Mouse (Mus musculus): ENCODE measurements around the gene Gm17509. TPM values are rescaled to one million over a fixed set of nuclear protein-coding genes. Genes with fewer than 3 reads are reported as not detected.
A peak's percentile ranks its signal among the peaks of the same experiment; 100 is the strongest.

Gm17509 gene
- 0.10 and 0.13 TPM in 2 replicates for polyA plus RNA-seq (2015; fragmentation: Nextera tagmentation; extraction: Ambion mirVana)

- Histone ChIP-seq H3K36me3 (ENCODE audit: insufficient read depth, low read length) (no peaks in the 10 kb centered on the region), H3K27ac (peak within 1 kb of the TSS; percentile 63; the same call in 1 of the 2 replicates), H3K9me3 (replicated peaks; ENCODE audit: low read length) (no peaks in the 10 kb centered on the region), H3K9ac (ENCODE audit: low read depth, low read length) (peak within 1 kb of the TSS; percentile 59), H3K4me1 (replicated peaks; ENCODE audit: insufficient read depth, low read length) (no peaks in the 10 kb centered on the region; the same call in 1 of the 2 replicates), H3K4me2 (ENCODE audit: low read length) (peak within 1 kb of the TSS; percentile 98), H3K27me3 (ENCODE audit: insufficient read depth, low read length) (0 out of 2 replicates have a peak, but pooled peaks cover 6% of the 10 kb centered on the region), H3K4me3 (replicated peaks; ENCODE audit: low read depth, low read length) (peak within 1 kb of the TSS; percentile 63)
- WGBS, result under 1% methylated on average over 65 of the region's 67 CpGs
- ATAC-seq (replicated peaks; ENCODE audit: low FRiP score, low read depth) (peak; percentile 82), DNase-seq (ENCODE audit: low spot score) (peak; percentile 54)
- TF ChIP-seq CTCF (IDR thresholded peaks at IDR 0.05; ENCODE audit: low read depth), result no peak
Measured at GRCm38 (mm10) chr13:117220501-117221321, at the start of gene Gm17509. Gm17509 (minus strand) TSS chr13:117221075.

DNA sequence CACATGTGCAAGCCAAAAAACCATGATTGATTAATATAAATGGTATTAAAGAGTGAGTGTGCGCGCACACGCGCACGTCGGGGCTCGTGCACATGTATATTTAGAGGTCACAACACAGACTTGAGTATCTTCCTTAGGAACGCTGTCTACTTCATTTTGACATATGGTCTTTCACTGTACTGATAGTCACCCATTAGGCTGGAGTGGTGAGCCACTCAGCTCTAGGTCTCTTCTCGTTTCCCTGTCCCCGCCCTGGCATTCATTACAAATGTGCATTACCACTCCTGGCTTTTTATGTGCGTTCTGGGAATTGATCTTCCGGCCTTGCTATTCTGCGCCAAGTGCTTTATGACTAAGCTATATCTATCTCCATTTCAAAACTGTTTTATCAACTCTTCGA, 47.1 kb upstream of the Gm17509 start:
- no peak for DNase-seq (ENCODE audit: low spot score)
- TF ChIP-seq CTCF (IDR thresholded peaks at IDR 0.05; ENCODE audit: low read depth), result no peak
- no peak overlapping the region for H3K9ac ChIP-seq (ENCODE audit: low read depth, low read length)
- H3K27ac ChIP-seq, result no peak overlapping the region
- H3K27me3 ChIP-seq (ENCODE audit: insufficient read depth, low read length), result no peaks in the 10 kb centered on the region
- no peaks in the 10 kb centered on the region for H3K4me1 ChIP-seq (replicated peaks; ENCODE audit: insufficient read depth, low read length)
- H3K4me3 ChIP-seq (replicated peaks; ENCODE audit: low read depth, low read length), result no peak overlapping the region
- ATAC-seq (replicated peaks; ENCODE audit: low FRiP score, low read depth), result no peak
- H3K4me2 ChIP-seq (ENCODE audit: low read length), result no peak overlapping the region
- H3K9me3 ChIP-seq (replicated peaks; ENCODE audit: low read length), result no peaks in the 10 kb centered on the region
- WGBS, result 94% methylated on average over 14 of the region's 14 CpGs
- no peaks in the 10 kb centered on the region for H3K36me3 ChIP-seq (ENCODE audit: insufficient read depth, low read length)

DNA sequence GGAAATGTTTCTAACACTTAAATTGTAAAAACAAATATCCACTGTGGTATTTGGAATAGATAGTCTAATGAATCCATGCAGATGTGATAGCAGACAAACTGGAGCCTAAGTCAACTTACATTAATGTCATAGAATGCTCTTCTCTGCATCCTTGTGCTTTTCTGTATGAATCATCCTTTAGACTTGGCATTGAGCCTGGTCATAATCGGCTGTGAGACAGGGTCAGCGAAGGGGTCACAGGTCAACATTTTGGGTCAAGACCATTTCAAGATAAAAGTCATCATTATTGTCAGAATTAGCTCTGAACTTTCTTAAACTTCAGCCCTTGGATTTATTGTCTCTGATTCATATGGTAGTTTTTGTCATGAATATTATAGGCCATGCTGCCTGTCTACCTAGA, 45.3 kb upstream of the Gm17509 start:
- H3K27me3 ChIP-seq (ENCODE audit: insufficient read depth, low read length), result no peaks in the 10 kb centered on the region
- DNase-seq (ENCODE audit: low spot score), result no peak
- no peak overlapping the region for H3K9ac ChIP-seq (ENCODE audit: low read depth, low read length)
- WGBS, result 63% methylated on average over 2 of the region's 2 CpGs
- no peak overlapping the region for H3K27ac ChIP-seq
- TF ChIP-seq CTCF (IDR thresholded peaks at IDR 0.05; ENCODE audit: low read depth), result no peak
- H3K36me3 ChIP-seq (ENCODE audit: insufficient read depth, low read length), result no peaks in the 10 kb centered on the region
- no peaks in the 10 kb centered on the region for H3K4me1 ChIP-seq (replicated peaks; ENCODE audit: insufficient read depth, low read length)
- H3K4me2 ChIP-seq (ENCODE audit: low read length), result no peak overlapping the region
- ATAC-seq (replicated peaks; ENCODE audit: low FRiP score, low read depth), result no peak
- H3K4me3 ChIP-seq (replicated peaks; ENCODE audit: low read depth, low read length), result no peak overlapping the region
- H3K9me3 ChIP-seq (replicated peaks; ENCODE audit: low read length), result no peaks in the 10 kb centered on the region

- Histone ChIP-seq H3K4me2 (ENCODE audit: low read length) (no peak overlapping the region), H3K9ac (ENCODE audit: low read depth, low read length) (no peak overlapping the region), H3K27me3 (ENCODE audit: insufficient read depth, low read length) (no peaks in the 10 kb centered on the region), H3K36me3 (ENCODE audit: insufficient read depth, low read length) (no peaks in the 10 kb centered on the region), H3K27ac (no peak overlapping the region), H3K4me1 (replicated peaks; ENCODE audit: insufficient read depth, low read length) (no peaks in the 10 kb centered on the region), H3K9me3 (replicated peaks; ENCODE audit: low read length) (no peaks in the 10 kb centered on the region), H3K4me3 (replicated peaks; ENCODE audit: low read depth, low read length) (no peak overlapping the region)
- ATAC-seq (replicated peaks; ENCODE audit: low FRiP score, low read depth) (no peak), DNase-seq (ENCODE audit: low spot score) (no peak)
- WGBS, result 87% methylated on average over 4 of the region's 4 CpGs
- TF ChIP-seq CTCF (IDR thresholded peaks at IDR 0.05; ENCODE audit: low read depth), result no peak
Measured at GRCm38 (mm10) chr13:117260704-117261103, 39.8 kb upstream of the Gm17509 start.

DNA sequence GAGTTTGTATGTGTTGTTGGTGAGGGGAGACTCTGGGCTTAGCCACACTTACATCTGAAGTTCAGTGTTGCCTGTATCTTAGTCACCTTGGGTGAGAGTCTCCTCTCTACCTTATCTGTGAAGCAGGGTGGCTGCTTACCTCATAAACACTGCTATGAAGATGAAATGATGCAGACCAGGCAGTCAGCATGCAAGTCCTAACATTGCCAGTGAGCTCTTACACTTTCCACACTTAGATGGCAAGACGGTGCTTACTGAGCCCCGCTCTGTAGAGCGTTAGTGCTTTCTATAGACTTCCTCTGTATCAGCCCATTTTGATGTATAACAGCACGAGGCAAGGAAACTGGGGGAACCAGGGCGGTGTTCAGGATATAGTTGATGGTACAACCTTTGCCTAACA, 21.7 kb upstream of the Gm17509 start:
- Histone ChIP-seq H3K4me3 (replicated peaks; ENCODE audit: low read depth, low read length) (no peak overlapping the region), H3K4me1 (replicated peaks; ENCODE audit: insufficient read depth, low read length) (no peaks in the 10 kb centered on the region), H3K27ac (no peak overlapping the region), H3K27me3 (ENCODE audit: insufficient read depth, low read length) (no peaks in the 10 kb centered on the region), H3K9ac (ENCODE audit: low read depth, low read length) (no peak overlapping the region), H3K4me2 (ENCODE audit: low read length) (no peak overlapping the region), H3K9me3 (replicated peaks; ENCODE audit: low read length) (no peaks in the 10 kb centered on the region), H3K36me3 (ENCODE audit: insufficient read depth, low read length) (no peaks in the 10 kb centered on the region)
- no peak for TF ChIP-seq CTCF (IDR thresholded peaks at IDR 0.05; ENCODE audit: low read depth)
- WGBS, result 85% methylated on average over 5 of the region's 5 CpGs
- ATAC-seq (replicated peaks; ENCODE audit: low FRiP score, low read depth), result no peak
- DNase-seq (ENCODE audit: low spot score), result no peak

DNA sequence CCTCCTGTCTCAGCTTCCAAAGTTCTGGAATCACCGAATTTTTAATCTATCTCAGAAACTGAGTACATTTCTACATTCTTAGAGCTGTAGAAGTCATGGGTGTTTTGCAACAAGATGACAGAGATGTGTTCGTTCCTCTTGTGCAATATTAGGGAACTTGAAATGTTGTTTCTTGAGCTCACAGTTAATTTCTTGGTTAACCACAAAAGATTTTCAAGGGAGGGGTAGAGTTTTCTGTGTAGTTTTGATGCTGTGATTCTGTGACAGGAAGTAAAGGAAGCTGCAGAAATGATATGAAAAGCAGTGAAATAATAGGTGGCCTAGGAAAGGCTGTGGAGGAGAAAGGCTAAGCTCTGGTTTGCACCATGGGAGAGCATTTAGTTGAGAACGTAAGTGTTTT, 21.2 kb upstream of the Gm17509 start:
- Histone ChIP-seq H3K27me3 (ENCODE audit: insufficient read depth, low read length) (no peaks in the 10 kb centered on the region), H3K27ac (no peak overlapping the region), H3K36me3 (ENCODE audit: insufficient read depth, low read length) (no peaks in the 10 kb centered on the region), H3K9ac (ENCODE audit: low read depth, low read length) (no peak overlapping the region), H3K4me2 (ENCODE audit: low read length) (no peak overlapping the region), H3K4me1 (replicated peaks; ENCODE audit: insufficient read depth, low read length) (no peaks in the 10 kb centered on the region), H3K4me3 (replicated peaks; ENCODE audit: low read depth, low read length) (no peak overlapping the region), H3K9me3 (replicated peaks; ENCODE audit: low read length) (no peaks in the 10 kb centered on the region)
- DNase-seq (ENCODE audit: low spot score) (no peak), ATAC-seq (replicated peaks; ENCODE audit: low FRiP score, low read depth) (no peak)
- WGBS, result 86% methylated on average over 3 of the region's 3 CpGs
- no peak for TF ChIP-seq CTCF (IDR thresholded peaks at IDR 0.05; ENCODE audit: low read depth)

Data from kidney, postnatal 0 days (tissue).